Mouse (Mus musculus): ENCODE results near the gene Hand2. TPM values are rescaled to one million over a fixed set of nuclear protein-coding genes. Genes with fewer than 3 reads are reported as not detected.

Gene Hand2
- 35.6 and 40.2 TPM in 2 replicates for total RNA-seq (2021)
- long read RNA-seq, experiment 1, transcript Hand2-201 (2 exons, 2,351 nt) = major isoform, 18 of 21 reads
- long read RNA-seq, experiment 1, partial matches to known transcripts = 0 of 21 reads
- long read RNA-seq, experiment 1, other reads (novel, unspliced or antisense) = 3 of 21 reads
- long read RNA-seq, experiment 2, transcript Hand2-201 (2 exons, 2,351 nt) = major isoform, 20 of 22 reads
- long read RNA-seq, experiment 2, partial matches to known transcripts = 0 of 22 reads
- long read RNA-seq, experiment 2, other reads (novel, unspliced or antisense) = 2 of 22 reads

GRCm38 (mm10) chr8:57320851-57321743 is at the start of gene Hand2:
Hand2 (plus strand) TSS chr8:57320983.
- DNase-seq = peak; percentile 60

- no peak for DNase-seq
These were observed 47.7 kb upstream of the Hand2 start for GRCm38 (mm10) chr8:57273055-57273454.

GRCm38 (mm10) chr8:57293441-57293840 is 27.3 kb upstream of the Hand2 start:
- no peak for DNase-seq

- no peak for DNase-seq
These were observed 17.3 kb upstream of the Hand2 start for GRCm38 (mm10) chr8:57303513-57303912.

- DNase-seq = no peak
These were observed 15.8 kb upstream of the Hand2 start for GRCm38 (mm10) chr8:57304944-57305343.

GRCm38 (mm10) chr8:57306441-57306840 is 14.3 kb upstream of the Hand2 start:
- DNase-seq = no peak

- DNase-seq = no peak
These were observed 10.8 kb upstream of the Hand2 start for GRCm38 (mm10) chr8:57309844-57310485.

GRCm38 (mm10) chr8:57312031-57312981 is 8.5 kb upstream of the Hand2 start:
- no peak for DNase-seq

- DNase-seq = no peak
These were observed 7.2 kb upstream of the Hand2 start for GRCm38 (mm10) chr8:57313583-57313982.

- no peak for DNase-seq
These were observed 6.6 kb upstream of the Hand2 start for GRCm38 (mm10) chr8:57314216-57314615.

- no peak for DNase-seq
These were observed 5.3 kb upstream of the Hand2 start for GRCm38 (mm10) chr8:57315471-57315870.

GRCm38 (mm10) chr8:57317107-57317506 is 3.7 kb upstream of the Hand2 start:
- DNase-seq = no peak

- no peak for DNase-seq
These were observed 2.8 kb upstream of the Hand2 start for GRCm38 (mm10) chr8:57317890-57318480.

GRCm38 (mm10) chr8:57319092-57319980 is 1.4 kb upstream of the Hand2 start:
- no peak for DNase-seq

GRCm38 (mm10) chr8:57319981-57320585 is 700 bp upstream of the Hand2 start:
- no peak for DNase-seq

- peak; percentile 20 for DNase-seq
These were observed 1.4 kb downstream of the Hand2 start for GRCm38 (mm10) chr8:57321898-57322895.

- DNase-seq = no peak
These were observed 2.5 kb downstream of the Hand2 start for GRCm38 (mm10) chr8:57322961-57323941.

All from adrenal gland, postnatal 14 days (tissue).